Mouse (Mus musculus) hindbrain, embryonic 15.5 days (tissue): ENCODE data around the gene Pou4f2. TPM values are rescaled to one million over a fixed set of nuclear protein-coding genes. Genes with fewer than 3 reads are reported as not detected.

ENCODE experiments used
- ATAC-seq: fragments of 200-750 bp; cut with Nextera tagmentation; 2 replicates; pipeline ENCODE4 v1.8.0; 2017; ENCODE audit warnings: low read depth, moderate number of reproducible peaks, moderate TSS enrichment; ENCODE audit not compliant: low FRiP score
- H3K27ac ChIP-seq: fragments of 300-500 bp; sonication (generic); replicated peaks from 2 replicates; pipeline ENCODE4 v1.5.1; 2015; ENCODE audit warnings: mild to moderate bottlenecking, inconsistent platforms
- H3K27me3 ChIP-seq: fragments of 300-500 bp; sonication (generic); 2 replicates; pipeline ENCODE4 v1.6.1; 2015; ENCODE audit warnings: control low read depth, inconsistent platforms
- H3K36me3 ChIP-seq: fragments of 300-500 bp; sonication (generic); 2 replicates; pipeline ENCODE4 v1.6.1; 2015; ENCODE audit warnings: control low read depth, inconsistent platforms
- H3K4me1 ChIP-seq: fragments of 300-500 bp; sonication (generic); replicated peaks from 2 replicates; pipeline ENCODE4 v1.6.1; 2015; ENCODE audit warnings: control low read depth, inconsistent platforms
- H3K4me2 ChIP-seq: fragments of 300-500 bp; sonication (generic); 2 replicates; pipeline ENCODE4 v1.6.1; 2015; ENCODE audit warnings: moderate library complexity, mild to moderate bottlenecking, inconsistent platforms
- H3K4me3 ChIP-seq: fragments of 300-500 bp; sonication (generic); 2 replicates; pipeline ENCODE4 v1.5.1; 2015; ENCODE audit warnings: mild to moderate bottlenecking, inconsistent platforms
- H3K9ac ChIP-seq: fragments of 300-500 bp; sonication (generic); 2 replicates; pipeline ENCODE4 v1.6.1; 2015; ENCODE audit warnings: inconsistent platforms
- H3K9me3 ChIP-seq: fragments of 300-500 bp; sonication (generic); 2 replicates; pipeline ENCODE4 v1.6.1; 2016; ENCODE audit warnings: control low read depth, inconsistent platforms
- WGBS: fragments of 180-500 bp; shearing (Covaris S2); methylation state at CpG from one replicate; pipeline ENCODE4 v1.1.7; 2015; 5-methylcytosine and 5-hydroxymethylcytosine counted together
- polyA plus RNA-seq: library from polyadenylated mRNA; unstranded; fragments of >200 nt; fragmentation: Nextera tagmentation; extraction: Ambion mirVana; gene quantifications from 2 replicates; pipeline ENCODE4 v1.2.1, GENCODE M21; 2015

The Pou4f2 gene
- 4.8 and 6.8 TPM in 2 replicates for polyA plus RNA-seq

DNA sequence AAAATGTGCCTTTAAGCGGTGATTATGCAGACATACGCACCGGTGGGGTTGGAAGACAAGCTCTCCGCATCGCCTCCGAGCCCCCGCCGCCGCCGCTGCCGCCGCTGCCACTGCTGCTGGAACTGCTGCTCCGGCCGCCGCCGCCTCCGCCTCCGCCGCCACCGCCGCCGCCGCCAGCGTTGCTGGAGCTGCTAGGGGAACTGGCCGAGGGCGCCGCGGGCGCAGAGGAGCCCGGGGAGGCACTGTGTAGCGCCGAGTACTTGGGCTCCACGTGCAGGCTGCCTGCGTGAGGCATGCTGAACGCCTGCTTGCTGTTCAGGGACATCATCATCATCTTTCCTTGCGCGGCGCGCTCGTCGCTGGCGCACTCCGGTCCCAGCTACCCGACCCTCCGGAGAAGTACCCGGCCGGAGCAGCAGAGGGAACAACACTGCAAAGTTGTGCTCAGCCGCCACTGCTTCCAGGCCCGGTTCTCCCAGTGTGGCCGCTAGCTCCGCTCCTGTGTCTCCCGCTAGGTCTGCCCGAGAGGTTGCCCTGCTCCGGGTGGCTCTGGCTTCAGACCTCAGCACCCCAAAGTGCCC, at the start of gene Pou4f2:
Gene Pou4f2, minus strand, starts transcription at position 575 of the 581 bp plus-strand sequence.
- Histone ChIP-seq H3K9me3 (no peaks in the 10 kb centered on the region), H3K4me2 (peak within 1 kb of the TSS; percentile 92), H3K4me3 (peak within 1 kb of the TSS; percentile 46), H3K27ac (peak within 1 kb of the TSS; percentile 48), H3K9ac (peak within 1 kb of the TSS; percentile 44), H3K27me3 (peaks cover 78% of the 10 kb centered on the region), H3K36me3 (no peaks in the 10 kb centered on the region), H3K4me1 (peaks cover 42% of the 10 kb centered on the region)
- under 1% methylated on average over 51 of the region's 54 CpGs for WGBS
- peak; percentile 68 for ATAC-seq

DNA sequence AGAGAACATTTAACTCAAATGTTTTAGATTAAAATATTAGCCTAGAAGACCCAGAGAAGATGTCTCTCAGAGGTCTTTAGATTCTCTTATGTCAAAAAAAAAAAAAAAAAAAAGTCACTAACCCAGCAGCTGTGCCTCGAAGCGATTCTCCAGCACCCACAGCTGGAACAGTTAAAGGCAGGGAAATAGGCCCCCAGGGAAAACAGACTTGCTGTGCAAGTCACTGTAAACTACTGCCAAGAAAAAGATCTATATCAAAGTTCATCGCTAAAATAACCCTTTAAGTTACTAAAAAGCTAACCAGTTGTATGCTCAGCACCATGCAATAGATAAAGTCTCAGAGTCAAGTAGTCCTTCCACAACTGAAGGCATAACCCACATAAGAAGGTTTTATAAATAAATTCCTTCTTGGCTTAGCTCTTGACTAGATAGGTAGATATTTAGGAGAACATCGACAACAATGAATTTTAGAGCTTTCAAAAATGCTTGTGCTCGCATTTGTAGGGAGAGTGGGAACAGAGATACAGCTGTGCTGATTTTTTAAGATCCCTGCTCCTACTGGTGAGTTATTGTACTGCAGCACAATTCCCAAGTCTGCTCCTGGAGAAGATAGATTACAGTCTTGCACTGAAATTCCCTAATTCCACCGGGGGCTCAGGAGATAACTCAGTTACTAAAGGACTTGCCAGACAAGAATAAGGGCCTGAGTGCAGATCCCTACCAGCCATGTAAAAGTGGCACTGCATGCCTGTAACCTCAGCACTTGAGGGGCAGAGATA, 40.8 kb upstream of the Pou4f2 start:
- Histone ChIP-seq H3K36me3 (no peaks in the 10 kb centered on the region), H3K27me3 (no peaks in the 10 kb centered on the region), H3K4me2 (no peak overlapping the region), H3K4me3 (no peak overlapping the region), H3K27ac (no peak overlapping the region), H3K4me1 (no peaks in the 10 kb centered on the region), H3K9ac (no peak overlapping the region), H3K9me3 (no peaks in the 10 kb centered on the region)
- 58% methylated on average over 6 of the region's 6 CpGs for WGBS
- no peak for ATAC-seq

DNA sequence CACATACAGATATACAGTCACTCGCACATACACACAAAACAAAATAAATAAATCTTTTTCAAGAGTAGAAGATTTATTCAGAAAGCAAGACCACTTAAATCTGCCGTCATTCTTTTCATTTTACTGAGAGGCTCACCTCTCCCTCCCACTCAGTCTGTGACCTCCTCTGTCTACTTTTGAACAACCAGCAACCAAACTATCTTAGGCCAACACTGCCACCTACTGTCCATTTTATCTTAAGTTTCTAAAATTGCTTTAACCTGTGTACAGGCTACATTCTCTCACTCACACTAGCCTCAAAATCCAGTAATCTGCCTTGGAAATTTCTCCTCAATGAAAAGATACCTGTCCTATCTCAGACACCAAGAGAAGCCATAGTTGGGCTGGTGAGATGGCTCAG, 31.4 kb upstream of the Pou4f2 start:
- WGBS = 89% methylated on average over 2 of the region's 2 CpGs
- Histone ChIP-seq H3K4me2 (no peak overlapping the region), H3K4me3 (no peak overlapping the region)

DNA sequence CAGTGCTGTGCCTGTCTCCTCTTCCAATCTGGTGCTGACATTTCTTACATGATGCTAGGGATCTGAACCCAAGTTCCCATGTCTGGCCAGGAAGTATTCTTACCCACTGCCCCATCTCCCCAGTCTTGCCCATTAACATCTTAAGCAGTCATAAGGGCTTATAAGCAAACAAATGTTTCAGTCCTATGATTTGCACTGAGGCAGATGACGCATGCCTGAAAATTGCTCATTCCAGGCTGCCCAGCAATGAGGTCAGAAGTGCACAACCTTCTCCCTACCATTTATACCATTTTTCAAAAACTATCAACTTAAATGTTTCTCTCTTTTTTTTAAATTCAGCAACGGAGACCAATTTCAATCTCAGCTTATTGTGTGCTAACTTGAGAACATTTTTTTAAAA, 27.5 kb upstream of the Pou4f2 start:
- Histone ChIP-seq H3K9ac (no peak overlapping the region), H3K4me3 (no peak overlapping the region), H3K27ac (no peak overlapping the region), H3K36me3 (no peaks in the 10 kb centered on the region), H3K4me1 (no peaks in the 10 kb centered on the region), H3K4me2 (no peak overlapping the region), H3K27me3 (no peaks in the 10 kb centered on the region), H3K9me3 (no peaks in the 10 kb centered on the region)
- WGBS = 89% methylated on average over 2 of the region's 2 CpGs
- ATAC-seq = no peak

More for the DNA sequence above, 31.4 kb upstream of the Pou4f2 start:
- ATAC-seq = no peak
- Histone ChIP-seq H3K4me1 (no peaks in the 10 kb centered on the region), H3K27ac (no peak overlapping the region), H3K27me3 (no peaks in the 10 kb centered on the region), H3K9ac (no peak overlapping the region), H3K36me3 (no peaks in the 10 kb centered on the region), H3K9me3 (no peaks in the 10 kb centered on the region)

DNA sequence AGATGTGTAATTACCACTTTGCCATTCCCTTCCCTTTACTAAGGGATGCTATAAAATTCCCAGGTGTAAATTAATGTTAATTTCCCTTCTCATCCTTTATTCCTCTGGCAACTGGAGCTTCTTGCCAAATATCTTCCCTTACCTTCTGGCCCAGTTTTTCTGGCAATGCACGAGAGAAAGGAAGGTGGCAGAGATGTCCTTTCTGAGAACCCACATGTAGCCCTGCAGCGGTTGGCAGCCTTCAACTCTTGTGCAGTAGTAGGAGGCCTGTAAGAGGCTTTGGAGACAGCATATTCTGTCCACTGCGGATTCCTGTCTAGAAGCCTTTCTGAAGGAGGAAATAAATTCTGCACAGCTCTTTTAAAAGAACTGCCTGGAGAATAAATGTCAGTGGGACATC, 20.0 kb upstream of the Pou4f2 start:
- 79% methylated on average over 3 of the region's 3 CpGs for WGBS
- ATAC-seq = no peak
- no peak overlapping the region for H3K27ac ChIP-seq

DNA sequence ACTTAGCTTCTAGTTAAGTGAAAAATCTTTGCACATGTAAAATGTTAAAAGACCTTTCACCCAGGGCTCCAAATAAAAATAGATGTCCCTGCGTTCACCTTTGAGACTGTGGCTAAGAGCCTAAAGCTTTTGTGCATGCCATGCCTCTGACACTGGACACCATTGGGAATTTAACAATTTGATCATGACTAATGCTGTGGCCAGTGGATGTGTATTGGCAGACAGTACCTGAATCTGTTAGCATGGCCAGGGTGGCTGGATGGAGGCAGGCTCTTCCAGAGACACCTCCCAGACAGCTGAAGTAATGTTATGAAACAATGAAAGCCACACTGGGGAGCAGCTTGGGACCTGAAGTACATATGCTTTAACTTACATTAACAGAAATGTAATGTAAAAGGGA, 6.3 kb upstream of the Pou4f2 start:
- WGBS = 78% methylated on average over 1 of the region's 1 CpGs
- no peaks in the 10 kb centered on the region for H3K9me3 ChIP-seq

More for the DNA sequence above, 20.0 kb upstream of the Pou4f2 start:
- Histone ChIP-seq H3K36me3 (no peaks in the 10 kb centered on the region), H3K9me3 (no peaks in the 10 kb centered on the region), H3K4me2 (no peak overlapping the region), H3K4me1 (no peaks in the 10 kb centered on the region), H3K27me3 (no peaks in the 10 kb centered on the region), H3K4me3 (no peak overlapping the region), H3K9ac (no peak overlapping the region)

DNA sequence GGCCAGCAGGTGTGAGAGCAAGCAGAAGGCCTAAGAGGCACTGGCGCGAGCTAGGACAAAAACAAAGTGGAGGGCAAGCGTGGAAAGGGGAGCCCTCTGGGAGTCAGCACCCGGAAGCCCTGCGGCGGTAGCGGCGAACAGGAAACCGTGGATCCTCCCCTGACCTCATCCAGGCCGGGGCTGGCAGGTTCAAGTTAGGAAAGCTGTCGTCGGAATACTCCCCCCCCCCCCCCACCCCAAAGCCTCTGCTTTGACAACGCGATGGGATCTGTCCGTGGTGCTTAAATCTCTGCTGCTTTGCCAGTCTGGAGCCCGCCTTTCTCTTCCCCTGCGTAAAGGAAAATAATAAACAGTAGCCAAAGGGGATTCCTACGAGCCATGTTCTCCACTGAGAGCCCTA, 1.7 kb upstream of the Pou4f2 start:
- H3K9me3 ChIP-seq = no peaks in the 10 kb centered on the region
- 1% methylated on average over 15 of the region's 18 CpGs for WGBS
- no peak overlapping the region for H3K9ac ChIP-seq
- ATAC-seq = no peak
- no peaks in the 10 kb centered on the region for H3K36me3 ChIP-seq
- no peak overlapping the region for H3K27ac ChIP-seq
- H3K4me1 ChIP-seq = peaks cover 42% of the 10 kb centered on the region
- H3K4me2 ChIP-seq = peak overlapping the region; percentile 92
- H3K4me3 ChIP-seq = peak overlapping the region; percentile 46
- peaks cover 79% of the 10 kb centered on the region for H3K27me3 ChIP-seq

More for the DNA sequence above, 6.3 kb upstream of the Pou4f2 start:
- no peak for ATAC-seq
- no peak overlapping the region for H3K27ac ChIP-seq
- H3K36me3 ChIP-seq = no peaks in the 10 kb centered on the region
- H3K4me1 ChIP-seq = peaks cover 7% of the 10 kb centered on the region
- no peak overlapping the region for H3K4me2 ChIP-seq
- no peak overlapping the region for H3K4me3 ChIP-seq
- H3K27me3 ChIP-seq = peaks cover 56% of the 10 kb centered on the region
- H3K9ac ChIP-seq = no peak overlapping the region

DNA sequence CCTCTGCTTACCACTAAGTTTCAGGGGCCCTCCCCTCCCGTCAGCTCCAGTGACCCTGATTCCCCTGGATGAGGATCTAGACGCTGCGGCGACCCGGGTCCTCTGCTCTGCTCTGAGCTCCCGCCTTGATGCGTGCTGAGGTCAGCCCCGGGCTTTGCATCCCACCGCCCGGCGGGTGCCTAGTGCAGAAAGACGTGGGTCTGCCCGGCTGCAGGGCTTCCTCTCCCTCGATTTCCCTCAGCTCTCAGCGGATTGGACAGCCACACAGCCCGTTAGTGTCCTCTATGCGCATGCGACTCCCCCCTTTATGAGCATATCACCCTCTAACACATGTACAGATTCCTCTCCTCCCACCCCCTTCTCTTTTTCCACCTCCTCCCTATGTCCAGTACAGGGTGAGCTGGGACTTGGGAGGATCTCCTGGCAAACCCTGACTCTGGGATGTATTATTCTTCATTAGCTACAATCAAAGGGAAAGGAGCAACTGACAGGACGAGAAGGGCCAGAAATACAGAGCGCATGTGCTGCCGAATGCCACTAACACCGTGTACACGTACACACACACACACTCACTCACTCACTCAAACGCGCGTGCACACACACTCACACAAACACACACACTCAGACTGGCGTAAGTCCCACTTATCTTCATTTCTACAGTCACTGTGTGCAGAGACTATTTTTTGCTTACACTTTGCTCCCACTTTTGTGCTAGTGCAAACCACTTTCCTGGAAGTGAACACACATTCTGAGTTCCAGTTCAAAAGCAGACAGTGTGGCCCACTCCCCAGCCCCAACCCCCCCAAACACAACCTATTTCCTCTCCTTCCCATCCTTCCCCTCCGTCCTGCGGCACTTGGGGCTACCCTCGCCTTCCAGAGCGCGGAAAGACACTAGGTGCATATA, 948 bp upstream of the Pou4f2 start:
- Histone ChIP-seq H3K4me2 (peak overlapping the region; percentile 92), H3K27me3 (peaks cover 79% of the 10 kb centered on the region), H3K4me3 (peak overlapping the region; percentile 46), H3K27ac (peak overlapping the region; percentile 40; the same call in 1 of the 2 replicates), H3K36me3 (no peaks in the 10 kb centered on the region), H3K4me1 (peaks cover 42% of the 10 kb centered on the region), H3K9me3 (no peaks in the 10 kb centered on the region), H3K9ac (no peak overlapping the region)
- ATAC-seq = peak; percentile 65
- WGBS = 2% methylated on average over 32 of the region's 32 CpGs

DNA sequence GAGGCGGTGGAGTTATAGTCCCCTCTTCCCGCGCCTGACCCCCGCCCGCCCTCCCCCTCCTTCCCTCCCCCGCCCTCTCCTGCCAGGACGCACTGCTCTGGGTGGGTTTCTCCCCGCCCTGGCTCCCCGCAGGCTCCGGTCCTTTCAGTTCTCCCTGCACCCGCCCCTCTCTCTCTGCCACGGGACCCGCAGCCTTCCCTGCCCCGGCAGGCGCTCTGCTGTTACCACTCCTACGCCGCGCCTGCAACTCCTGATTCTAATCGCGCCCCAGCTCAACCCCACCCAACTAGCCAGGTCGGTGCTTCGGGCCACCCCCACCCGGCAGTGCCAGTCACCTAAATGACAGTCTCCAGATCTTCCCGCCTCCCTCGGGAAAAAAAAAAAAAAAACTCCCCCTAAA, 216 bp upstream of the Pou4f2 start:
- Histone ChIP-seq H3K4me1 (peaks cover 42% of the 10 kb centered on the region), H3K27me3 (peaks cover 79% of the 10 kb centered on the region), H3K4me3 (peak overlapping the region; percentile 46), H3K9me3 (no peaks in the 10 kb centered on the region), H3K36me3 (no peaks in the 10 kb centered on the region), H3K27ac (peak overlapping the region; percentile 40), H3K4me2 (peak overlapping the region; percentile 92), H3K9ac (no peak overlapping the region)
- WGBS = 0% methylated on average over 13 of the region's 25 CpGs
- peak; percentile 31 for ATAC-seq

DNA sequence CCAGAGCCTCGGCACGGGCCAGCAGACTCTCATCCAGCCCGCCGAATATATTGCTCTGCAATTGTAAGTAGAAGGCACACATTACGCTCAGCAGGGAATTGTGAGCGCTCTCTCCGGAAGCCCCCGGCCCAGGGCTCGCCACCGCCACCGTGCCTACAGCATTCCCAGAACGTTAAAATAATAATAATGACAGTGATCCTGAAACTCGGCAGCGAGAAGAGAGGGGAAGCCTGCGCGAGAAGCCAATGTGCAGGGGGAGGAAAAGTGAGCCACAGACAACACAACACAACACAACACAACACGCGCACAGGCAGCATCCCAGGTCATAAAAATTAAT, 853 bp downstream of the Pou4f2 start:
- peak overlapping the region; percentile 46 for H3K4me3 ChIP-seq
- WGBS = under 1% methylated on average over 18 of the region's 18 CpGs
- peaks cover 76% of the 10 kb centered on the region for H3K27me3 ChIP-seq
- H3K36me3 ChIP-seq = no peaks in the 10 kb centered on the region
- no peaks in the 10 kb centered on the region for H3K9me3 ChIP-seq
- H3K4me1 ChIP-seq = peaks cover 42% of the 10 kb centered on the region
- no peak for ATAC-seq
- H3K4me2 ChIP-seq = peak overlapping the region; percentile 92
- no peak overlapping the region; the same call in 1 of the 2 replicates for H3K9ac ChIP-seq
- H3K27ac ChIP-seq = peak overlapping the region; percentile 48; the same call in 1 of the 2 replicates

DNA sequence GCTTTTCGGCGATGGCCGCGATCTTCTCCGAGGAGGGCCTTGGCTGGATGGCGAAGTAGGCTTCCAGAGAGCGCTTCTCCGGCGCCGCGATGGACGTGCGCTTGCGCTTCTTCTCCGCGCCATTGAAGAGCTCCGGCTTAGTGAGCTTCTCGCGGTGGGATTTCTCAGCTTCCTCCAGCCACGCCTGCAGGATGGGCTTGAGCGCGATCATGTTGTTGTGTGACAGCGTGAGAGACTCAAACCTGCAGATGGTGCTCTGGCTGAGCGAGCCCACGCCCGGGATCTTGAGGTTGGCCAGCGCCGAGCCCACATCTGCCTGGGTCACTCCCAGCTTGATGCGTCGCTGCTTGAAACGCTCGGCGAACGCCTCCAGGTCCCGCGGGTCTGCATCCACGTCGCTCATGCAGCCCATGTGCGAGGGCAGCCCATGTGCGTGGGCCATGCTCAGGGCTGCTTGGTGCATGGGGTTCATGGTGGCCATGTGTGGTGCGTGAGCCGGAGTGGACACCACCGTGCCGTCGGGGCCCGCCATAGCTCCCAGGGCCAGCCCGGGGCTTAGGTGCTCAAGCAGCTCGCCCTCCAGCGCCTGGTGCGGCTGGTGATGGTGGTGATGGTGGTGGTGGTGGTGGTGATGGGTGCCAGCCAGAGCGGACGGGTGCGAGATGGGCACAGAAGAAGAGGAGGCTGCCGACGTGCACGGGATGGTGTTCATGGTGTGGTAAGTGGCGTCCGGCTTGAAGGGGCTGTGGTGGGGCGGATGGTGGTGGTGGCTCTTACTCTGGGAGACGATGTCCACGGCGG, 1.4 kb downstream of the Pou4f2 start:
- peaks cover 76% of the 10 kb centered on the region for H3K27me3 ChIP-seq
- ATAC-seq = peak; percentile 20; the same call in 1 of the 2 replicates

More for the DNA sequence above, 1.4 kb downstream of the Pou4f2 start:
- under 1% methylated on average over 62 of the region's 62 CpGs for WGBS
- Histone ChIP-seq H3K4me1 (peaks cover 42% of the 10 kb centered on the region), H3K9me3 (no peaks in the 10 kb centered on the region), H3K9ac (no peak overlapping the region), H3K36me3 (no peaks in the 10 kb centered on the region), H3K4me2 (peak overlapping the region; percentile 92), H3K4me3 (peak overlapping the region; percentile 46), H3K27ac (peak overlapping the region; percentile 48)
